Mouse (Mus musculus) heart, postnatal 14 days (tissue): ENCODE data around the gene Ift172. TPM values are rescaled to one million over a fixed set of nuclear protein-coding genes. Genes with fewer than 3 reads are reported as not detected.
"Not testable (repeated sequence)": the region's sequence is repeated elsewhere in the genome, so short reads cannot be mapped to it uniquely, and the experiment has no call there.

Source experiments
- DNase-seq, 2 experiments: peaks; one replicate each; pipeline ENCODE4 v3.0.0; 2021 to 2022
- intact Hi-C: fragments of 180-260 bp; cut with DNase I; formaldehyde crosslinking; loops from one replicate; pipeline ENCODE4 v1.15.1; 2025
- total RNA-seq, 2 experiments: library from RNA; stranded (reverse); gene quantifications; 2 replicates each; pipeline ENCODE4 v1.2.3; 2021

Ift172 gene
- total RNA-seq, 2 experiments from 2014 or later, result 37.2 to 42.3 TPM

- intact Hi-C loops, result loop anchor here (2.0 to 10.0 kb wide), 3 partner anchors 20 to 234 kb away; partner anchors contain the start of genes Gm9970, Ift172, Nrbp1 and Zfp512
These were observed 70.2 kb downstream of the Ift172 start, which contains the start of gene Ppm1g for GRCm38 (mm10) chr5:31220448-31221303. TSS of gene Ppm1g (minus strand) at chr5:31220687.

GRCm38 (mm10) chr5:31219911-31220447 is 70.9 kb downstream of the Ift172 start:
- DNase-seq, result peak in 1 of 2 experiments; percentile 58
- intact Hi-C loops, result loop anchor here (2.0 to 10.0 kb wide), 4 partner anchors 21 to 235 kb away; partner anchors contain the start of genes Gm9970, Ift172, Nrbp1 and Zfp512

More at GRCm38 (mm10) chr5:31220448-31221303, 70.2 kb downstream of the Ift172 start, which contains the start of gene Ppm1g:
- DNase-seq, result peak; percentile 99 to 100

- no peak for DNase-seq
These were observed 71.4 kb downstream of the Ift172 start for GRCm38 (mm10) chr5:31219474-31219873.

GRCm38 (mm10) chr5:31219070-31219469 is 71.8 kb downstream of the Ift172 start:
- DNase-seq, result no peak
- intact Hi-C loops, result loop anchor here (5.0 kb wide), 1 partner anchor 108 kb away; no protein-coding TSS in a partner anchor

More at GRCm38 (mm10) chr5:31219474-31219873, 71.4 kb downstream of the Ift172 start:
- intact Hi-C loops, result loop anchor here (5.0 kb wide), 1 partner anchor 108 kb away; no protein-coding TSS in a partner anchor

GRCm38 (mm10) chr5:31218294-31218693 is 72.6 kb downstream of the Ift172 start:
- DNase-seq, result no peak
- intact Hi-C loops, result loop anchor here (5.0 kb wide), 1 partner anchor 109 kb away; no protein-coding TSS in a partner anchor

GRCm38 (mm10) chr5:31216554-31216953 is 74.4 kb downstream of the Ift172 start:
- intact Hi-C loops, result loop anchor here (5.0 kb wide), 1 partner anchor 111 kb away; no protein-coding TSS in a partner anchor
- DNase-seq, result not testable (repeated sequence)

- DNase-seq, result no peak
- intact Hi-C loops, result no loop called here
These were observed 86.5 kb downstream of the Ift172 start for GRCm38 (mm10) chr5:31204421-31204820.

GRCm38 (mm10) chr5:31203866-31204265 is 87.0 kb downstream of the Ift172 start:
- intact Hi-C loops, result no loop called here

More at GRCm38 (mm10) chr5:31203866-31204265, 87.0 kb downstream of the Ift172 start:
- DNase-seq, result no peak

Other genes starting within 250 kb of the Ift172 start
- gene Atraid, start 242.8 kb downstream of the Ift172 start, total RNA-seq, result 10 to 100 TPM; 51.4 to 51.8 TPM
- gene Slc5a6, start 242.2 kb downstream of the Ift172 start, total RNA-seq, result 1 to 10 TPM; 6.6 to 7.6 TPM
- 10 to 100 TPM; 13.5 to 14.8 TPM for gene Cad, start 236.3 kb downstream of the Ift172 start, total RNA-seq
- gene Dnajc5g, start 184.8 kb downstream of the Ift172 start, total RNA-seq, result not detected
- under 1 TPM in 1 of 2 experiments, not detected in 1; 0.27 TPM for gene Slc30a3, start 182.9 kb downstream of the Ift172 start, total RNA-seq
- 100 to 1,000 TPM; 102 to 129 TPM for gene Trim54, start 174.4 kb downstream of the Ift172 start, total RNA-seq
- gene Ucn, start 152.3 kb downstream of the Ift172 start, total RNA-seq, result not detected
- gene Mpv17, start 136.9 kb downstream of the Ift172 start, total RNA-seq, result 10 to 100 TPM; 55.1 to 56.0 TPM
- under 1 TPM; 0.56 to 0.93 TPM for gene Gm29609, start 111.2 kb downstream of the Ift172 start, total RNA-seq
- 10 to 100 TPM; 31.9 to 34.5 TPM for gene Gtf3c2, start 111.0 kb downstream of the Ift172 start, total RNA-seq
- 10 to 100 TPM; 66.3 to 67.8 TPM for gene Snx17, start 97.9 kb downstream of the Ift172 start, total RNA-seq
- 10 to 100 TPM; 48.4 to 62.3 TPM for gene Eif2b4, start 97.7 kb downstream of the Ift172 start, total RNA-seq
- gene Zfp513, start 88.8 kb downstream of the Ift172 start, total RNA-seq, result 10 to 100 TPM in 1 of 2 experiments, 1 to 10 TPM in 1; 9.9 to 10.6 TPM
- gene Ppm1g, start 70.4 kb downstream of the Ift172 start, total RNA-seq, result 10 to 100 TPM; 56.5 to 66.1 TPM
- gene Nrbp1, start 50.3 kb downstream of the Ift172 start, total RNA-seq, result 10 to 100 TPM; 73.1 to 75.0 TPM
- gene Gm9970, start 49.9 kb downstream of the Ift172 start, total RNA-seq, result not detected
- 1 to 10 TPM; 2.8 to 3.2 TPM for gene Krtcap3, start 39.4 kb downstream of the Ift172 start, total RNA-seq
- gene Fndc4, start 5.0 kb upstream of the Ift172 start, total RNA-seq, result 1 to 10 TPM; 2.4 to 5.0 TPM
- not detected for gene Gckr, start 6.3 kb upstream of the Ift172 start, total RNA-seq
- gene Zfp512, start 161.3 kb upstream of the Ift172 start, total RNA-seq, result 10 to 100 TPM; 19.9 to 20.5 TPM
- gene 4930548H24Rik, start 194.6 kb upstream of the Ift172 start, total RNA-seq, result under 1 TPM in 1 of 2 experiments, not detected in 1; 0.22 TPM
- 10 to 100 TPM; 20.0 to 20.9 TPM for gene Gpn1, start 203.6 kb upstream of the Ift172 start, total RNA-seq
- gene Slc4a1ap, start 235.9 kb upstream of the Ift172 start, total RNA-seq, result 10 to 100 TPM; 21.4 to 21.9 TPM
- gene Supt7l, start 236.7 kb upstream of the Ift172 start, total RNA-seq, result 10 to 100 TPM; 13.9 to 14.0 TPM